Mouse (Mus musculus) embryonic stem cell, embryonic (primary cell): Measurements from ENCODE around the gene Hnrnpk.
"Not testable (repeated sequence)": the region's sequence is repeated elsewhere in the genome, so short reads cannot be mapped to it uniquely, and the experiment has no call there.

Source experiments
- CTCF ChIA-PET, 4 experiments: fragments of 300-600 bp in 2 of 4; fragments of 350-600 bp in 2 of 4; sonication (Branson Sonifier 250); formaldehyde crosslinking; loops; one replicate each; lab custom pipeline; 2022; ENCODE audit warnings: inconsistent platforms in 2 of 4; lab: Charles Lee
- POLR2A ChIA-PET, 4 experiments: fragments of 300-600 bp in 2 of 4; fragments of 350-600 bp in 2 of 4; sonication (Branson Sonifier 250); formaldehyde crosslinking; loops; one replicate each; lab custom pipeline; 2022; ENCODE audit warnings: antibody characterized with exemption in 4 of 4, inconsistent platforms in 1 of 4; lab: Charles Lee

Gene Hnrnpk

GRCm38 (mm10) chr13:58401135-58402002 is 1.8 kb downstream of the Hnrnpk start:
- ChIA-PET POLR2A (no interaction called here), CTCF (no interaction called here)

- ChIA-PET CTCF (no interaction called here), POLR2A (interaction anchor here in 3 of 4 experiments (0.7 to 3.8 kb wide), 9 partner anchors 10 to 594 kb away, joined by 3 to 139 read pairs (median 5); partner anchors contain the start of gene 2210016F16Rik (in 2 of the 3))
These were observed 2.6 kb downstream of the Hnrnpk start for GRCm38 (mm10) chr13:58400576-58400975.

GRCm38 (mm10) chr13:58397651-58398050 is 5.5 kb downstream of the Hnrnpk start:
- ChIA-PET POLR2A (interaction anchor here in 2 of 4 experiments (0.6 to 3.8 kb wide), 5 partner anchors 9 to 124 kb away, joined by 3 to 139 read pairs (median 3); partner anchors contain the start of gene 2210016F16Rik (in 1 of the 2)), CTCF (no interaction called here)

GRCm38 (mm10) chr13:58394392-58394791 is 8.8 kb downstream of the Hnrnpk start:
- POLR2A ChIA-PET = interaction anchor here (0.5 to 3.4 kb wide), 10 partner anchors 8 to 107 kb away, joined by 3 to 34 read pairs (median 4); partner anchors contain the start of gene 2210016F16Rik (in 3 of the 4)
- CTCF ChIA-PET = not testable (repeated sequence)

- ChIA-PET CTCF (interaction anchor here in 1 of 4 experiments (0.8 to 1.0 kb wide), 2 partner anchors 200 to 231 kb away, joined by 3 to 4 read pairs; no protein-coding TSS in a partner anchor), POLR2A (interaction anchor here in 3 of 4 experiments (0.6 to 8.8 kb wide), 14 partner anchors 8 to 206 kb away, joined by 3 to 139 read pairs (median 4); partner anchors contain the start of genes Hnrnpk (in 1 of the 3) and Rmi1 (in 1 of the 3))
These were observed 13.7 kb downstream of the Hnrnpk start for GRCm38 (mm10) chr13:58389324-58389951.

- CTCF ChIA-PET = interaction anchor here (0.9 to 2.3 kb wide), 12 partner anchors 11 to 230 kb away, joined by 3 to 11 read pairs (median 4); no protein-coding TSS in a partner anchor
- POLR2A ChIA-PET = interaction anchor here in 3 of 4 experiments (0.7 to 8.8 kb wide), 24 partner anchors 7 to 376 kb away, joined by 3 to 139 read pairs (median 3); no protein-coding TSS in a partner anchor
These were observed 14.8 kb downstream of the Hnrnpk start for GRCm38 (mm10) chr13:58388379-58388778.

- CTCF ChIA-PET = interaction anchor here (0.6 to 2.3 kb wide), 13 partner anchors 11 to 344 kb away, joined by 3 to 11 read pairs (median 4); no protein-coding TSS in a partner anchor
- POLR2A ChIA-PET = interaction anchor here (0.5 to 8.8 kb wide), 29 partner anchors 7 to 376 kb away, joined by 3 to 139 read pairs (median 4); partner anchors contain the start of gene Hnrnpk (in 1 of the 4)
These were observed 15.2 kb downstream of the Hnrnpk start for GRCm38 (mm10) chr13:58387948-58388347.

- ChIA-PET POLR2A (interaction anchor here in 3 of 4 experiments (0.8 to 8.8 kb wide), 30 partner anchors 8 to 257 kb away, joined by 3 to 139 read pairs (median 4); partner anchors contain the start of genes Rmi1 (in 2 of the 3), Hnrnpa0 (in 1 of the 3) and Hnrnpk (in 1 of the 3)), CTCF (interaction anchor here in 2 of 4 experiments (1.0 to 2.4 kb wide), 3 partner anchors 98 to 197 kb away, joined by 3 to 7 read pairs (median 3); no protein-coding TSS in a partner anchor)
These were observed 17.6 kb downstream of the Hnrnpk start for GRCm38 (mm10) chr13:58385547-58385920.

- CTCF ChIA-PET = interaction anchor here in 2 of 4 experiments (0.6 to 2.4 kb wide), 5 partner anchors 19 to 197 kb away, joined by 3 to 7 read pairs (median 3); no protein-coding TSS in a partner anchor
- POLR2A ChIA-PET = interaction anchor here in 3 of 4 experiments (0.7 to 8.8 kb wide), 31 partner anchors 9 to 256 kb away, joined by 3 to 139 read pairs (median 4); partner anchors contain the start of genes Hnrnpa0 (in 1 of the 3) and Rmi1 (in 1 of the 3)
These were observed 18.2 kb downstream of the Hnrnpk start, which contains the start of gene 2210016F16Rik for GRCm38 (mm10) chr13:58384779-58385546. Gene 2210016F16Rik, minus strand, starts transcription at chr13:58385225.

- CTCF ChIA-PET = interaction anchor here in 2 of 4 experiments (0.8 to 2.4 kb wide), 4 partner anchors 95 to 235 kb away, joined by 3 to 7 read pairs (median 4); no protein-coding TSS in a partner anchor
These were observed 18.8 kb downstream of the Hnrnpk start for GRCm38 (mm10) chr13:58384371-58384770.

GRCm38 (mm10) chr13:58373153-58373470 is 30.0 kb downstream of the Hnrnpk start:
- ChIA-PET POLR2A (interaction anchor here in 2 of 4 experiments (0.6 to 1.6 kb wide), 4 partner anchors 12 to 213 kb away, joined by 3 to 4 read pairs (median 3); partner anchors contain the start of gene 2210016F16Rik (in 1 of the 2)), CTCF (no interaction called here)

More at GRCm38 (mm10) chr13:58384371-58384770, 18.8 kb downstream of the Hnrnpk start:
- POLR2A ChIA-PET = interaction anchor here in 3 of 4 experiments (0.7 to 8.8 kb wide), 23 partner anchors 9 to 255 kb away, joined by 3 to 139 read pairs (median 4); partner anchors contain the start of genes Hnrnpa0 (in 1 of the 3) and Rmi1 (in 1 of the 3)

GRCm38 (mm10) chr13:58372278-58373152 is 30.6 kb downstream of the Hnrnpk start:
- ChIA-PET CTCF (no interaction called here), POLR2A (interaction anchor here in 2 of 4 experiments (0.8 to 2.7 kb wide), 4 partner anchors 12 to 15 kb away, joined by 4 to 12 read pairs (median 6); partner anchors contain the start of gene 2210016F16Rik (in 2 of the 2))

GRCm38 (mm10) chr13:58368835-58369234 is 34.3 kb downstream of the Hnrnpk start:
- CTCF ChIA-PET = interaction anchor here in 1 of 4 experiments (1.6 kb wide), 1 partner anchor 81 kb away, joined by 3 read pairs; no protein-coding TSS in a partner anchor
- POLR2A ChIA-PET = interaction anchor here in 1 of 4 experiments (1.9 kb wide), 1 partner anchor 14 kb away, joined by 8 read pairs; no protein-coding TSS in a partner anchor

- CTCF ChIA-PET = interaction anchor here in 1 of 4 experiments (0.7 kb wide), 1 partner anchor 39 kb away, joined by 3 read pairs; no protein-coding TSS in a partner anchor
- POLR2A ChIA-PET = interaction anchor here in 2 of 4 experiments (0.5 to 1.9 kb wide), 3 partner anchors 8 to 18 kb away, joined by 3 to 8 read pairs (median 4); partner anchors contain the start of gene 2210016F16Rik (in 1 of the 2)
These were observed 35.5 kb downstream of the Hnrnpk start for GRCm38 (mm10) chr13:58367641-58368040.

- CTCF ChIA-PET = interaction anchor here in 1 of 4 experiments (0.7 kb wide), 1 partner anchor 21 kb away, joined by 4 read pairs; no protein-coding TSS in a partner anchor
- POLR2A ChIA-PET = no interaction called here
These were observed 36.8 kb downstream of the Hnrnpk start for GRCm38 (mm10) chr13:58366373-58366772.
